Mouse (Mus musculus) kidney, embryonic 14.5 days (tissue): ENCODE data around the gene Pelp1. TPM values are rescaled to one million over a fixed set of nuclear protein-coding genes. Genes with fewer than 3 reads are reported as not detected.

Experiments used
- ATAC-seq: fragments of 200-750 bp; cut with Nextera tagmentation; 2 replicates; pipeline ENCODE4 v1.8.0; 2017; ENCODE audit warnings: moderate number of reproducible peaks, mild to moderate bottlenecking, moderate TSS enrichment, moderate library complexity; ENCODE audit not compliant: low FRiP score, low TSS enrichment
- H3K27ac ChIP-seq: fragments of 300-500 bp; sonication (generic); 2 replicates; pipeline ENCODE4 v1.5.1; 2014; ENCODE audit warnings: low read depth, mild to moderate bottlenecking, low read length, moderate library complexity, mixed read lengths
- H3K27me3 ChIP-seq: fragments of 300-500 bp; sonication (generic); 2 replicates; pipeline ENCODE4 v1.6.1; 2014; ENCODE audit warnings: mild to moderate bottlenecking, low read length; ENCODE audit not compliant: control insufficient read depth, insufficient read depth
- H3K36me3 ChIP-seq: fragments of 300-500 bp; sonication (generic); 2 replicates; pipeline ENCODE4 v1.6.1; 2014; ENCODE audit warnings: low read length, mixed read lengths; ENCODE audit not compliant: control insufficient read depth, insufficient read depth
- H3K4me1 ChIP-seq: fragments of 300-500 bp; sonication (generic); 2 replicates; pipeline ENCODE4 v1.6.1; 2014; ENCODE audit warnings: low read length, mixed read lengths; ENCODE audit not compliant: control insufficient read depth, insufficient read depth
- H3K4me2 ChIP-seq: fragments of 300-500 bp; sonication (generic); replicated peaks from 2 replicates; pipeline ENCODE4 v1.6.1; 2014; ENCODE audit warnings: low read depth, mild to moderate bottlenecking, low read length
- H3K4me3 ChIP-seq: fragments of 300-500 bp; sonication (generic); 2 replicates; pipeline ENCODE4 v1.5.1; 2014; ENCODE audit warnings: mild to moderate bottlenecking, low read length
- H3K9ac ChIP-seq: fragments of 300-500 bp; sonication (generic); 2 replicates; pipeline ENCODE4 v1.6.1; 2014; ENCODE audit warnings: low read depth, mild to moderate bottlenecking, low read length, moderate library complexity
- H3K9me3 ChIP-seq: fragments of 300-500 bp; sonication (generic); 2 replicates; pipeline ENCODE4 v1.6.1; 2016; ENCODE audit warnings: low read length; ENCODE audit not compliant: control insufficient read depth
- WGBS: fragments of 180-500 bp; shearing (Covaris S2); extraction: QIAGEN DNeasy Blood & Tissue Kit; methylation state at CpG from one replicate; pipeline ENCODE4 v1.1.7; 2014; 5-methylcytosine and 5-hydroxymethylcytosine counted together
- polyA plus RNA-seq: library from polyadenylated mRNA; unstranded; fragments of >200 nt; fragmentation: Nextera tagmentation; extraction: Ambion mirVana; gene quantifications from 2 replicates; pipeline ENCODE4 v1.2.1, GENCODE M21; 2014

The Pelp1 gene
- 27.8 and 39.0 TPM in 2 replicates for polyA plus RNA-seq

DNA sequence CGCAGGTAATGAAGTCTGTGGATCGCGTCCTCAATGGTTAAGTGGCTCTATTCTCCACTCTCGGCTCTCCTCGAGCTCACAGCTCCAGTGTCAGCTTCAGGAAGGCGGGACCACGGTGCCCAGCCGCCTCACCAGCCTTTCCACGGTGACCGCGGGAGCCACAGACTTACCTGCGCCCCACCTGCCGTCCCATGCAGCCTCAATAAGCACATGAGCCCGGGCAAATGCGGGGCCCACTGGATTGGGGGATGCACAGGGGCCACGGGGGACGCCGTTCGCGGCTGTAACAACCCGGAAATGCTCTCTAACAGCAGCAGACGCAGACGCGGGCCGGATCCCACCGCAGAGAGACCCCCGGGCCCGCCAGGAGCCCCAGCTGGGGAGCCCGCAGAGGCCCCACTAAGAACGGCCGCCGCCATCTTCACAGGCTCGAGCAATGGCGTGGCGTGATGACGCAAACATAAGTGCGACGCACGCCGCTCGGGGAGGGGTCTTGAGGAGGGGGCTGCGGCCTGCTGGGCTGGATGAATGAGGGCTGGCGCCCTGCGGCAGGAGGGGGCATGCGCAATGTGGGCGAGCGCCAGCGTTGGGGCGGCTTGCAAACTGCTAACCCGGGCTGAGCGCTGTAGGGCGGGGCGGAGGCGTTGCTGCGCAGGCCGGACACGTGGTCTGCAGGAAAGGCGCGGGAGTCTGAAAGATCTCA, at the start of gene Pelp1:
Pelp1 (minus strand) TSS at position 438 of the 703 bp plus-strand sequence.
- H3K36me3 ChIP-seq = peaks cover 17% of the 10 kb centered on the region; the same call in 1 of the 2 replicates
- no peaks in the 10 kb centered on the region for H3K27me3 ChIP-seq
- H3K4me2 ChIP-seq = peak within 1 kb of the TSS; percentile 86
- H3K4me1 ChIP-seq = peaks cover 13% of the 10 kb centered on the region
- peak within 1 kb of the TSS; percentile 92 for H3K4me3 ChIP-seq
- H3K9me3 ChIP-seq = no peaks in the 10 kb centered on the region
- peak; percentile 99 for ATAC-seq
- under 1% methylated on average over 59 of the region's 59 CpGs for WGBS
- H3K27ac ChIP-seq = peak within 1 kb of the TSS; percentile 63
- peak within 1 kb of the TSS; percentile 95 for H3K9ac ChIP-seq

DNA sequence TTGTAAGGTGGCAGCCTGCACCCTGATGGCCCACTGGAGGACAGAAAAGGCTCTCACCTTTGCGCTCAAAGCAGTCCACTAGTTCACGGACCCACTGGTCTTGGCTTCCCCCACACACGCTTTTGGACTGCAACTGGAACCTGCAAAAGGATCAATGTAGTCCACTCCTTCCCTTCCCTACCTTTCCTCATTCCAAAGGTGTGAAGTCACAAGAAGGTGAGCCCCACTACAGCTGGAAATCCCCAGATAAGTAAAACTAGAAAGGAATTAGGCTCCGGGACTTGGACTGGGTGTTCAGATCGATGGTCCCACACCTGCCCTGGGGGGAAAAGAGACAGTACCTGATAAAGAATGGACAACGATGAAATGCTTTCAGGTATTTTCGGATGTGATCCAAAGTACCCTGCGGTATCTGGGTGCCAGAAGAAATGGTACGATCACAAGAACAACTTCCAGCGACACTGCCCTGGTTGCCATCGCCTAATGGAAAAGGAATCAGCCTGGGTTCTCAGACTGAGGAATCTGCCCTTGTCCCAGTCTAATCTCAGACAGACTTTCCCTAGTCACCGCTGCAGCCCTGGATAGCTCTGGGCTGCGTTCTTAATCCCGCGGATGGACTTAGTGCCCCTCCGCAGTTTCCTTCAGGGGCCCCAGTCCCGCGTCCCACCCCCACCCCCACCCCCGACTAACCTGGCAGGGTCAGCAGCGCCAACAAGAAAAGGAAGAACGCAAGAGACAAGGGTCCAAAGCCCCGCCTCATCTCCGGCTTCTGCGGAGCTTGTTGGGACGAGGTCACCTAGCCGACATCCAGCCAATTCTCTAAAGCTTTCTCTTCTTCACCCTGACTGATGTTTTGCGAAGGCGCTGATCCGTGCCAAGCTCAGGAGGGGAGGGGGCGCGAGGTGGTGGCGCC, 49.1 kb upstream of the Pelp1 start, which contains the start of gene Zmynd15:
Zmynd15 (plus strand) TSS at position 746 of the 913 bp plus-strand sequence.
- Histone ChIP-seq H3K9me3 (no peaks in the 10 kb centered on the region), H3K27ac (no peak within 1 kb of the TSS)

DNA sequence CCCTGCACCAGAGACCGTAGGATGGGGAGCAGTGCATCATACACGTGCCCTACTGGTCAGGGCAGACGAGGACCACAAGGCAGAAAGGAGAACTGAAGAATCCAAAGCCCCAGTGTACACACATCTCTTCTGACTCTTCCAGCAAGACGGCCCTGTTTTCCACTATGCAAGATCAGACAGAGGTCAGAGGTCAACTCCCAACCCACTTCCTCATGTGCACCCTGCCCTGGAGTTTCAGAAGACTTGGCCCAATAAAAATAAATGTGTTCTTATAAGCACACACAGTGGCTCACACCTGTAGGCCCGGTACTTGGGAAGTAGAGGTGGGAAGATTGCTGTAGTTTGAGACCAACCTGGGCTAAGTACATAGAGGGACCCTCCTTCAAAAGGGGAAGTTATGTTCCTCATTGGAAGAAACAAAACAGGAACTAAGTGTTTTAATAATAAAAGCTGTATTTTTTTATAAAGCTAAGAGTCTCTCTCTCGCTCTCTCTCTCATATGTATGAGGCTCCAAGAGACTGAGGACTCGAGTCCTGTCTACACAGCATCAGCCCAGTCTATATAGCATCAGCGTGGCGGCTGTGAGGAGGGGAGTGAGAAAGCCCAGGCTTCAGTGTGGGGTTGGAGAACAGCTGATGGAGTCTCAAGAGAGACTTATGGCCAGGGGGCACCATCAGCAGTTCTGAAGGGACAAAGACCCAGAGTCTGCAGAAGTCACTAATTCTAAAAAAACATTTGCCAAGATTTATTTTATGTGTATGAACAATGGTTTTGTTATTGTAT, 43.6 kb upstream of the Pelp1 start:
- no peak overlapping the region for H3K27ac ChIP-seq
- peaks cover 7% of the 10 kb centered on the region; the same call in 1 of the 2 replicates for H3K4me1 ChIP-seq
- ATAC-seq = no peak
- no peaks in the 10 kb centered on the region for H3K9me3 ChIP-seq
- peaks cover 6% of the 10 kb centered on the region; the same call in 1 of the 2 replicates for H3K36me3 ChIP-seq
- 91% methylated on average over 9 of the region's 9 CpGs for WGBS
- no peak overlapping the region for H3K4me3 ChIP-seq
- no peak overlapping the region for H3K9ac ChIP-seq
- no peaks in the 10 kb centered on the region for H3K27me3 ChIP-seq
- H3K4me2 ChIP-seq = no peak overlapping the region

More for the DNA sequence above, 49.1 kb upstream of the Pelp1 start, which contains the start of gene Zmynd15:
- WGBS = 18% methylated on average over 32 of the region's 32 CpGs
- Histone ChIP-seq H3K4me2 (peak within 1 kb of the TSS; percentile 98), H3K4me3 (peak within 1 kb of the TSS; percentile 60), H3K9ac (peak within 1 kb of the TSS; percentile 55), H3K27me3 (peaks cover 21% of the 10 kb centered on the region), H3K4me1 (peaks cover 9% of the 10 kb centered on the region; the same call in 1 of the 2 replicates), H3K36me3 (peaks cover 3% of the 10 kb centered on the region; the same call in 1 of the 2 replicates)
- ATAC-seq = no peak

DNA sequence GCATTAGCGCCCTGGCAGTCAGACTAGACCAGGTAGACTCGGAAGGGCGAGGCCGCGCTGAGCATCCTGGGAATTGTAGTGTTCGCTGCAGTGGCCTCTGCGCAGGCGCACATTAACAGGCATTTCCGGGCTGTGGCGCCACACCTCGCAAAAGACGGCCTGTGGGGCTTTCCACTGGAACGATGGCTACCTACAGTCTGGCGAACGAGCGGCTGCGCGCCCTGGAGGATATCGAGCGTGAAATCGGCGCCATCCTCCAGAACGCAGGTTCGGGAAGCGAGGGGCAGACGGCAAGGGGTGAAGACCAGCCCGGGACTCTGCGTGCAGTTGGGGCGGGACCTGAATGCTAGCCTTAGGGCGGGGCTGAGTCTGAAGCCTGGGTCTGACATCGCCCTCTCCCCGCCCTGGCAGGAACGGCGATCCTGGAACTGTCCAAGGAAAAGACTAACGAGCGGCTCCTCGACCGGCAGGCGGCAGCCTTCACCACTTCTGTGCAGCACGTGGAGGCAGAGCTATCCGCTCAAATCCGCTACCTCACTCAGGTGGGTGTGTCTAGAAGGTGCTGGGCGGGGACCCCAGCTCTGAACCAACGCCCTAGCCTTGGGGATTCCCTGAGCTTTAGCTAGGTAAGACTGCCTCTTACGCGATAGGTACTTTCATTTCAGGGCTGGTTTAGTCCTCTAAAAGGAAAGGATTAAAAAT, 42.1 kb upstream of the Pelp1 start, which contains the start of gene Med11:
Med11 (plus strand) TSS at position 123 of the 702 bp plus-strand sequence.
- peak; percentile 97 for ATAC-seq
- H3K27me3 ChIP-seq = no peaks in the 10 kb centered on the region
- under 1% methylated on average over 45 of the region's 46 CpGs for WGBS

DNA sequence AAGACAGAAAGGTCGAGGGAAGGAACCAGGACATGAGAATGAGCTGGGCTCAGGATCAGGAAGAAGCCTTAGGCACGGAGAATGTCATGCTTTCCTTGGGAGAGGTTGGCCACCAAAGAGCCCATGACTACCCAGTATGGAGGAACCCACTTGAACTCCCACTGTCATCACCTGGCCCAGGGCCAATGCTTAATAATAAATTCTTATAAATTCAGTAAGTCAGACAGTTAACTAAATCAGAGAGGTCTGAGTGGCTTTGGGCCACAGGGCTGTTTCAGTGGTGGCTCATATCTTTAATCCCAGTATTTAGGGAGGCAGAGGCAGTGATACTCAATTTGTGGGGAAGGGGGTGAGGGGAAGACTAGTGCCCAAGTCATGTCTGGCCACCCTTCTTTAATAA, 41.1 kb upstream of the Pelp1 start:
- H3K27ac ChIP-seq = no peak overlapping the region
- no peaks in the 10 kb centered on the region for H3K9me3 ChIP-seq
- peaks cover 6% of the 10 kb centered on the region; the same call in 1 of the 2 replicates for H3K36me3 ChIP-seq
- no peak for ATAC-seq
- H3K27me3 ChIP-seq = no peaks in the 10 kb centered on the region
- peaks cover 7% of the 10 kb centered on the region; the same call in 1 of the 2 replicates for H3K4me1 ChIP-seq
- 79% methylated on average over 2 of the region's 2 CpGs for WGBS
- no peak overlapping the region for H3K4me2 ChIP-seq
- H3K9ac ChIP-seq = no peak overlapping the region
- H3K4me3 ChIP-seq = no peak overlapping the region

More for the DNA sequence above, 42.1 kb upstream of the Pelp1 start, which contains the start of gene Med11:
- Histone ChIP-seq H3K9me3 (no peaks in the 10 kb centered on the region), H3K27ac (peak within 1 kb of the TSS; percentile 92), H3K4me3 (peak within 1 kb of the TSS; percentile 63), H3K4me2 (peak within 1 kb of the TSS; percentile 73), H3K36me3 (peaks cover 6% of the 10 kb centered on the region; the same call in 1 of the 2 replicates), H3K9ac (peak within 1 kb of the TSS; percentile 78), H3K4me1 (peaks cover 7% of the 10 kb centered on the region; the same call in 1 of the 2 replicates)

DNA sequence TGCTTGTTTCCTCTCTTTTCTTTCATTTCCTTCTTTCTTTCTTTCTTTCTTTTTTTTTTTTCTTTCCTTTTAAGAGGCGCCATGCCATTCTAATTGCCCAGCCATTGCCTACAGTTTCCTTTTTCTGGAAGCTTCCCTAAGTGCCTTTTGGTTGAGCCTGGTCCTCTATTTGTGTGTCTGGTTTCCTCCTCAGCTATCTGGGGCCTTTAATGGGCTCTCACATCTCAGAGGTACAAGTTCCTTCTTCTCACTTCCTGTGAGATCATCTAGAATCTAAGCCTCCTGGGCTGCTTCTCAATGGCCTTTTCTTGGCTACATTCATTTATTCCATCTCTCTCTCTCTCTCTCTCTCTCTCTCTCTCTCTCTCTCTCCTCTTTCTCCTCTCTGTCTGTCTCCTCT, 37.5 kb upstream of the Pelp1 start:
- Histone ChIP-seq H3K4me3 (no peak overlapping the region), H3K9me3 (no peaks in the 10 kb centered on the region), H3K27me3 (no peaks in the 10 kb centered on the region), H3K36me3 (no peaks in the 10 kb centered on the region), H3K4me2 (no peak overlapping the region), H3K27ac (no peak overlapping the region), H3K4me1 (peaks cover 2% of the 10 kb centered on the region; the same call in 1 of the 2 replicates), H3K9ac (no peak overlapping the region)
- ATAC-seq = no peak
- 88% methylated on average over 1 of the region's 1 CpGs for WGBS

DNA sequence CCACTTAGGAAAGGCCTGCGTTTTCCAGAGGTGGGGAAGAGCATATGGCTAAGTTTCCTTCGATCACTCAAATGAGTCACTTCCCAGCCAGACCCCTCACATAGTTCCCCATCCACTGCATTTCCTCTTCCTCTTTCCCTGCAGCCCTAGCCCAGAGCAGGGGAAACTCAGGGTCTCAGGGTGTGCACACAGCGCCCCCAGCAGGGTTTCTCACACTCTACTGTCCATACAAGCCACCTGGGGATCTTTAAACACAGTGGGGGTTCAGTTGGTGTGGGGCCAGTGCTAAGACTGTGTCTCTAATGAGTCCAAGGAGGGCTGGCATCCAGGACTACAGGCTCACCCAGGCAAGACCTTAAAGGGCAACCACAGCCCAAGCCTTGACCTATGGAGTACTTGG, 36.9 kb upstream of the Pelp1 start:
- H3K4me2 ChIP-seq = no peak overlapping the region
- H3K27me3 ChIP-seq = no peaks in the 10 kb centered on the region
- no peaks in the 10 kb centered on the region for H3K9me3 ChIP-seq
- H3K9ac ChIP-seq = no peak overlapping the region
- no peaks in the 10 kb centered on the region for H3K36me3 ChIP-seq
- ATAC-seq = no peak
- no peak overlapping the region for H3K4me3 ChIP-seq
- WGBS = 33% methylated on average over 3 of the region's 3 CpGs
- H3K27ac ChIP-seq = no peak overlapping the region
- H3K4me1 ChIP-seq = no peaks in the 10 kb centered on the region

DNA sequence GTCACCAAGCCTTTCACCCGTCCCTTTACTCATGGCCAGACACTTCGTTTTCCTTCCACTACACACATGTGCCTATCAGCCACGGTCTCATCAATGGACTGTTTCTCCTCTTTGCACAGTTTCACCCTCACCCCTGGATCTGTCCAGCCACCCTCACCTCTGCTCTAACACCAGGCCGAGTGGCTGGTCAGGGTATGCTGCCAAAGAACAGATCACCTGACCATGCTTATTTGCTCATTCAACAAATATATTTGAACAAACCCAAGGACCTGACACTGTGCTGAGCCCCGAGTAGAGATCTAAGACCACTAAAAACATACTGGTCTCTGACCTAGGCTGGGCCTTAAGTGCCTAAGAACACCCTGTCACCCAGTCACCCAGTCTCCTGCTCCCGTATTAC, 34.8 kb upstream of the Pelp1 start:
- H3K4me3 ChIP-seq = no peak overlapping the region
- no peaks in the 10 kb centered on the region for H3K9me3 ChIP-seq
- 77% methylated on average over 6 of the region's 6 CpGs for WGBS
- H3K36me3 ChIP-seq = peaks cover 13% of the 10 kb centered on the region; the same call in 1 of the 2 replicates
- ATAC-seq = no peak
- no peak overlapping the region for H3K4me2 ChIP-seq
- no peak overlapping the region for H3K27ac ChIP-seq
- no peaks in the 10 kb centered on the region for H3K27me3 ChIP-seq
- no peaks in the 10 kb centered on the region for H3K4me1 ChIP-seq
- H3K9ac ChIP-seq = no peak overlapping the region
